Mouse (Mus musculus) heart, adult 2 months (tissue): ENCODE data around the gene Bcar3.

Experiments
- CTCF ChIP-seq: fragments of 200-600 bp; IDR thresholded peaks from 2 replicates; pipeline ENCODE4 v1.8.1; 2022; ENCODE audit warnings: antibody characterized with exemption, mild to moderate bottlenecking, moderate library complexity
- EP300 ChIP-seq: fragments of 200-500 bp; IDR thresholded peaks from 2 replicates; pipeline ENCODE4 v1.6.1; 2011; ENCODE audit warnings: low read depth, low read length, control low read depth; ENCODE audit not compliant: insufficient read depth

DNA sequence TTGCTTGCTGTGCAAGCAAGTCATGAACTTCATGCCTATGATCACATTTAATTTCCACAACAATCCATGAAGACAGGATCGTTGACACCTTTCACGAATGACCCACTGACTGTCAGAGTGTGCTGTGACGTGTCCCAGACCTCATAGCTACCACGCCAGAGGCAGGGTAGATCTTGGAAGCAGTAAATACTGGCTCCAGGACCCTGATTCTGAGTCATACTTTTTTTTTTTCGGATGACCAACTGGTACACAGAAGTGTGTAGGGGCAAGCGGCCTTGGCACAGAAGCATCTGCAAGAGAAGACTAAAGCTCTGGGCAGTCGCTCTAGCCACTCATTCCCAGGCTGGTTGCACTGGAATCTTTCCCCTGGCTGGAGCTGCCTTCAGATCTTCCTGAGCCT, 128.3 kb downstream of the Bcar3 start:
- TF ChIP-seq CTCF, result no peak
- TF ChIP-seq EP300, result no peak
